Mouse (Mus musculus): ENCODE measurements around the gene Syngap1.

GRCm38 (mm10) chr17:27017564-27018499, 76.8 kb downstream of the Syngap1 start:
- TF ChIP-seq TAL1 (IDR thresholded peaks at IDR 0.05; ENCODE audit: low read length) (no peak), GATA1 (IDR thresholded peaks at IDR 0.05; ENCODE audit: low read length) (no peak)

Measured in erythroblast, embryonic 14.5 days (primary cell).